Mouse (Mus musculus): ENCODE measurements around the gene Mrm2.
"Not testable (repeated sequence)": the region's sequence is repeated elsewhere in the genome, so short reads cannot be mapped to it uniquely, and the experiment has no call there.

Gene Mrm2

GRCm38 (mm10) chr5:140331615-140332512 is at the start of gene Mrm2:
Gene Mrm2 (minus strand): TSS chr5:140331898.
- peak; percentile 69 to 77 for DNase-seq (ENCODE audit: low spot score in 2 of 2)

- DNase-seq (ENCODE audit: low spot score in 2 of 2) = no peak
Observed at GRCm38 (mm10) chr5:140381156-140381555, 49.5 kb upstream of the Mrm2 start.

- DNase-seq (ENCODE audit: low spot score in 2 of 2) = no peak
Observed at GRCm38 (mm10) chr5:140379299-140379698, 47.6 kb upstream of the Mrm2 start.

GRCm38 (mm10) chr5:140378121-140378853 is 46.6 kb upstream of the Mrm2 start:
- no peak for DNase-seq (ENCODE audit: low spot score in 2 of 2)

GRCm38 (mm10) chr5:140375249-140375829 is 43.6 kb upstream of the Mrm2 start:
- no peak for DNase-seq (ENCODE audit: low spot score in 2 of 2)

- DNase-seq (ENCODE audit: low spot score in 2 of 2) = peak; percentile 12 to 39
Observed at GRCm38 (mm10) chr5:140374226-140374625, 42.5 kb upstream of the Mrm2 start.

- DNase-seq (ENCODE audit: low spot score in 2 of 2) = no peak
Observed at GRCm38 (mm10) chr5:140373711-140374110, 42.0 kb upstream of the Mrm2 start.

- DNase-seq (ENCODE audit: low spot score in 2 of 2) = peak; percentile 25 to 56
Observed at GRCm38 (mm10) chr5:140371671-140372070, 40.0 kb upstream of the Mrm2 start.

GRCm38 (mm10) chr5:140370446-140371254 is 39.0 kb upstream of the Mrm2 start:
- no peak for DNase-seq (ENCODE audit: low spot score in 2 of 2)

- DNase-seq (ENCODE audit: low spot score in 2 of 2) = no peak
Observed at GRCm38 (mm10) chr5:140369466-140369865, 37.8 kb upstream of the Mrm2 start.

- no peak for DNase-seq (ENCODE audit: low spot score in 2 of 2)
Observed at GRCm38 (mm10) chr5:140368926-140369325, 37.2 kb upstream of the Mrm2 start.

GRCm38 (mm10) chr5:140368126-140368525 is 36.4 kb upstream of the Mrm2 start:
- not testable (repeated sequence) for DNase-seq (ENCODE audit: low spot score in 2 of 2)

- no peak for DNase-seq (ENCODE audit: low spot score in 2 of 2)
Observed at GRCm38 (mm10) chr5:140364415-140364814, 32.7 kb upstream of the Mrm2 start.

- DNase-seq (ENCODE audit: low spot score in 2 of 2) = no peak
Observed at GRCm38 (mm10) chr5:140359930-140360674, 28.4 kb upstream of the Mrm2 start.

- no peak for DNase-seq (ENCODE audit: low spot score in 2 of 2)
Observed at GRCm38 (mm10) chr5:140357466-140357865, 25.8 kb upstream of the Mrm2 start.

GRCm38 (mm10) chr5:140355934-140356333 is 24.2 kb upstream of the Mrm2 start:
- DNase-seq (ENCODE audit: low spot score in 2 of 2) = no peak

GRCm38 (mm10) chr5:140352352-140352751 is 20.7 kb upstream of the Mrm2 start:
- DNase-seq (ENCODE audit: low spot score in 2 of 2) = no peak

GRCm38 (mm10) chr5:140350731-140351497 is 19.2 kb upstream of the Mrm2 start:
- no peak for DNase-seq (ENCODE audit: low spot score in 2 of 2)

- no peak for DNase-seq (ENCODE audit: low spot score in 2 of 2)
Observed at GRCm38 (mm10) chr5:140349882-140350281, 18.2 kb upstream of the Mrm2 start.

GRCm38 (mm10) chr5:140346050-140346449 is 14.4 kb upstream of the Mrm2 start:
- DNase-seq (ENCODE audit: low spot score in 2 of 2) = no peak
